Mouse (Mus musculus) heart, adult 2 months (tissue): ENCODE results near the gene Muc1.

Experiments
- CTCF ChIP-seq: fragments of 200-600 bp; IDR thresholded peaks from 2 replicates; pipeline ENCODE4 v1.8.1; 2022; ENCODE audit warnings: antibody characterized with exemption, mild to moderate bottlenecking, moderate library complexity
- POLR2A ChIP-seq: fragments of 200-500 bp; IDR thresholded peaks from 2 replicates; pipeline ENCODE4 v1.6.1; 2011; ENCODE audit warnings: mild to moderate bottlenecking, low read depth, low read length, control low read depth; ENCODE audit not compliant: insufficient read depth

- no peak for TF ChIP-seq CTCF
- TF ChIP-seq POLR2A = no peak
Observed at GRCm38 (mm10) chr3:89208075-89208657, 20.7 kb upstream of the Muc1 start.
